Mouse (Mus musculus) lung, postnatal 0 days (tissue): ENCODE data around the gene Cd164l2.

ENCODE experiments used
- CTCF ChIP-seq: IDR thresholded peaks from 2 replicates; pipeline ENCODE4 v1.5.1; 2016; ENCODE audit warnings: antibody characterized with exemption, mild to moderate bottlenecking
- EP300 ChIP-seq: IDR thresholded peaks from 2 replicates; pipeline ENCODE4 v1.6.1; 2016; ENCODE audit warnings: antibody characterized with exemption, mild to moderate bottlenecking, control low read depth

- TF ChIP-seq EP300: no peak
- no peak for TF ChIP-seq CTCF
Measured at GRCm38 (mm10) chr4:133223875-133224274, 11.9 kb downstream of the Cd164l2 start.
